Mouse (Mus musculus) cerebellum, adult 8-10 months (tissue): Measurements from ENCODE around the gene Alox12e.

Source experiments
- DNase-seq: peaks from one replicate; pipeline ENCODE4 v3.0.0; 2022

Alox12e gene

GRCm38 (mm10) chr11:70284757-70285156 is 37.7 kb downstream of the Alox12e start:
- DNase-seq: no peak

GRCm38 (mm10) chr11:70283666-70284065 is 38.8 kb downstream of the Alox12e start:
- no peak for DNase-seq

- DNase-seq: no peak
Observed at GRCm38 (mm10) chr11:70280441-70280840, 42.0 kb downstream of the Alox12e start.

- no peak for DNase-seq
Observed at GRCm38 (mm10) chr11:70278961-70279360, 43.5 kb downstream of the Alox12e start.

- no peak for DNase-seq
Observed at GRCm38 (mm10) chr11:70271641-70272040, 50.8 kb downstream of the Alox12e start.

- no peak for DNase-seq
Observed at GRCm38 (mm10) chr11:70266405-70266804, 56.0 kb downstream of the Alox12e start.

- no peak for DNase-seq
Observed at GRCm38 (mm10) chr11:70265819-70266218, 56.6 kb downstream of the Alox12e start.
